Mouse (Mus musculus): Measurements from ENCODE around the gene Kif2c.

Kif2c gene

GRCm38 (mm10) chr4:117152714-117153113 is 29.7 kb downstream of the Kif2c start:
- POLR2A ChIA-PET: interaction anchor here (0.5 to 69.1 kb wide), 78 partner anchors 0 to 1024 kb away, joined by 3 to 3713 read pairs (median 4); partner anchors contain the start of genes Plk3 (in 4 of the 4), Btbd19 (in 3 of the 4), Kif2c (in 3 of the 4) and Tctex1d4 (in 3 of the 4)
- CTCF ChIA-PET: interaction anchor here (0.6 to 1.8 kb wide), 13 partner anchors 12 to 1005 kb away, joined by 3 to 21 read pairs (median 4); partner anchors contain the start of genes Btbd19 (in 1 of the 4), Kif2c (in 1 of the 4), Plk3 (in 1 of the 4) and Tctex1d4 (in 1 of the 4)

- ChIA-PET CTCF (interaction anchor here in 2 of 4 experiments (0.6 to 1.4 kb wide), 7 partner anchors 11 to 486 kb away, joined by 3 to 7 read pairs (median 4); partner anchors contain the start of gene Kif2c (in 1 of the 2)), POLR2A (interaction anchor here (0.6 to 69.1 kb wide), 58 partner anchors 2 to 792 kb away, joined by 3 to 3713 read pairs (median 6); partner anchors contain the start of genes Btbd19 (in 3 of the 4), Kif2c (in 3 of the 4), Plk3 (in 3 of the 4) and Tctex1d4 (in 3 of the 4))
Measured at GRCm38 (mm10) chr4:117151416-117151815, 31.0 kb downstream of the Kif2c start.

GRCm38 (mm10) chr4:117150212-117150733 is 32.2 kb downstream of the Kif2c start:
- ChIA-PET POLR2A (interaction anchor here (0.6 to 69.1 kb wide), 51 partner anchors 1 to 465 kb away, joined by 3 to 3713 read pairs (median 7); partner anchors contain the start of genes Btbd19 (in 3 of the 4), Plk3 (in 3 of the 4), Armh1 (in 2 of the 4) and Hectd3 (in 2 of the 4)), CTCF (interaction anchor here in 2 of 4 experiments (0.6 to 3.1 kb wide), 5 partner anchors 11 to 100 kb away, joined by 3 to 15 read pairs (median 5); no protein-coding TSS in a partner anchor)

- ChIA-PET POLR2A (interaction anchor here (0.6 to 69.1 kb wide), 67 partner anchors 0 to 1533 kb away, joined by 3 to 3713 read pairs (median 5); partner anchors contain the start of genes Btbd19 (in 3 of the 4), Kif2c (in 3 of the 4), Plk3 (in 3 of the 4) and Armh1 (in 2 of the 4)), CTCF (interaction anchor here in 3 of 4 experiments (0.6 to 5.5 kb wide), 11 partner anchors 10 to 163 kb away, joined by 3 to 22 read pairs (median 5); no protein-coding TSS in a partner anchor)
Measured at GRCm38 (mm10) chr4:117149291-117150211, 32.9 kb downstream of the Kif2c start.

- CTCF ChIA-PET: interaction anchor here in 3 of 4 experiments (0.7 to 5.5 kb wide), 12 partner anchors 9 to 197 kb away, joined by 3 to 22 read pairs (median 4); partner anchors contain the start of genes Kif2c (in 1 of the 3) and Plk3 (in 1 of the 3)
- POLR2A ChIA-PET: interaction anchor here (0.6 to 69.1 kb wide), 55 partner anchors 0 to 1533 kb away, joined by 3 to 3713 read pairs (median 5); partner anchors contain the start of genes Btbd19 (in 3 of the 4), Kif2c (in 3 of the 4), Plk3 (in 3 of the 4) and Ptch2 (in 3 of the 4)
Measured at GRCm38 (mm10) chr4:117148815-117149214, 33.6 kb downstream of the Kif2c start.

GRCm38 (mm10) chr4:117148047-117148713 is 34.3 kb downstream of the Kif2c start:
- POLR2A ChIA-PET: interaction anchor here (0.6 to 69.1 kb wide), 52 partner anchors 1 to 746 kb away, joined by 3 to 3713 read pairs (median 6); partner anchors contain the start of genes Plk3 (in 4 of the 4), Rps8 (in 4 of the 4), Btbd19 (in 3 of the 4) and Kif2c (in 3 of the 4)
- CTCF ChIA-PET: interaction anchor here in 3 of 4 experiments (0.5 to 5.5 kb wide), 14 partner anchors 9 to 300 kb away, joined by 3 to 22 read pairs (median 6); partner anchors contain the start of genes Hectd3 (in 1 of the 3), Kif2c (in 1 of the 3) and Plk3 (in 1 of the 3)

GRCm38 (mm10) chr4:117146176-117146575 is 36.3 kb downstream of the Kif2c start:
- CTCF ChIA-PET: interaction anchor here (0.6 to 5.5 kb wide), 66 partner anchors 8 to 527 kb away, joined by 3 to 39 read pairs (median 4); partner anchors contain the start of genes Ptch2 (in 4 of the 4), Btbd19 (in 3 of the 4), Plk3 (in 2 of the 4) and Rps8 (in 2 of the 4)
- POLR2A ChIA-PET: interaction anchor here (0.5 to 69.1 kb wide), 44 partner anchors 3 to 437 kb away, joined by 3 to 3713 read pairs (median 5); partner anchors contain the start of genes Kif2c (in 4 of the 4), Plk3 (in 4 of the 4), Ptch2 (in 3 of the 4) and Rps8 (in 3 of the 4)

GRCm38 (mm10) chr4:117145248-117145647 is 37.2 kb downstream of the Kif2c start:
- POLR2A ChIA-PET: interaction anchor here in 3 of 4 experiments (0.6 to 69.1 kb wide), 36 partner anchors 4 to 1071 kb away, joined by 3 to 3713 read pairs (median 8); partner anchors contain the start of genes Kif2c (in 3 of the 3), Plk3 (in 3 of the 3), Rps8 (in 3 of the 3) and Btbd19 (in 2 of the 3)
- CTCF ChIA-PET: interaction anchor here (0.6 to 5.5 kb wide), 30 partner anchors 8 to 437 kb away, joined by 3 to 39 read pairs (median 6); partner anchors contain the start of genes Plk3 (in 2 of the 4), Ptch2 (in 2 of the 4), Ccdc163 (in 1 of the 4) and Hectd3 (in 1 of the 4)

GRCm38 (mm10) chr4:117143023-117143422 is 39.4 kb downstream of the Kif2c start:
- POLR2A ChIA-PET: interaction anchor here (0.6 to 69.1 kb wide), 37 partner anchors 6 to 560 kb away, joined by 3 to 3713 read pairs (median 5); partner anchors contain the start of genes Plk3 (in 4 of the 4), Btbd19 (in 3 of the 4), Rps8 (in 3 of the 4) and Tctex1d4 (in 2 of the 4)
- CTCF ChIA-PET: interaction anchor here (0.5 to 5.1 kb wide), 15 partner anchors 9 to 418 kb away, joined by 3 to 39 read pairs (median 4); partner anchors contain the start of genes Hectd3 (in 1 of the 4) and Plk3 (in 1 of the 4)

- POLR2A ChIA-PET: interaction anchor here (0.6 to 69.1 kb wide), 21 partner anchors 8 to 311 kb away, joined by 3 to 3713 read pairs (median 11); partner anchors contain the start of genes Rps8 (in 3 of the 4), Btbd19 (in 2 of the 4), Tctex1d4 (in 2 of the 4) and Hectd3 (in 1 of the 4)
- CTCF ChIA-PET: interaction anchor here (0.5 to 4.7 kb wide), 36 partner anchors 8 to 512 kb away, joined by 3 to 44 read pairs (median 6); partner anchors contain the start of genes Hectd3 (in 4 of the 4), Btbd19 (in 1 of the 4), Kif2c (in 1 of the 4) and Ptch2 (in 1 of the 4)
Measured at GRCm38 (mm10) chr4:117140613-117141012, 41.8 kb downstream of the Kif2c start.

- ChIA-PET POLR2A (interaction anchor here (0.5 to 69.1 kb wide), 56 partner anchors 6 to 544 kb away, joined by 3 to 3713 read pairs (median 5); partner anchors contain the start of genes Tctex1d4 (in 4 of the 4), Btbd19 (in 3 of the 4), Hectd3 (in 3 of the 4) and Rps8 (in 3 of the 4)), CTCF (interaction anchor here (0.5 to 4.7 kb wide), 50 partner anchors 9 to 350 kb away, joined by 3 to 44 read pairs (median 6); partner anchors contain the start of genes Btbd19 (in 3 of the 4), Hectd3 (in 3 of the 4), Ptch2 (in 1 of the 4) and Tctex1d4 (in 1 of the 4))
Measured at GRCm38 (mm10) chr4:117139217-117139612, 43.2 kb downstream of the Kif2c start.

- ChIA-PET POLR2A (interaction anchor here (0.6 to 69.1 kb wide), 61 partner anchors 6 to 545 kb away, joined by 3 to 3713 read pairs (median 5); partner anchors contain the start of genes Tctex1d4 (in 4 of the 4), Btbd19 (in 3 of the 4), Hectd3 (in 3 of the 4) and Rps8 (in 3 of the 4)), CTCF (interaction anchor here (0.5 to 4.7 kb wide), 47 partner anchors 7 to 350 kb away, joined by 3 to 44 read pairs (median 5); partner anchors contain the start of genes Btbd19 (in 2 of the 4), Hectd3 (in 2 of the 4), Ptch2 (in 1 of the 4) and Tctex1d4 (in 1 of the 4))
Measured at GRCm38 (mm10) chr4:117138295-117139216, 43.9 kb downstream of the Kif2c start.

- POLR2A ChIA-PET: interaction anchor here (0.6 to 69.1 kb wide), 32 partner anchors 3 to 450 kb away, joined by 3 to 3713 read pairs (median 4); partner anchors contain the start of genes Rps8 (in 4 of the 4), Btbd19 (in 3 of the 4), Tctex1d4 (in 3 of the 4) and Hectd3 (in 2 of the 4)
- CTCF ChIA-PET: interaction anchor here in 3 of 4 experiments (0.5 to 3.4 kb wide), 11 partner anchors 10 to 492 kb away, joined by 3 to 13 read pairs (median 3); partner anchors contain the start of gene Rps8 (in 1 of the 3)
Measured at GRCm38 (mm10) chr4:117136034-117136433, 46.4 kb downstream of the Kif2c start.

- ChIA-PET CTCF (interaction anchor here (0.7 to 4.0 kb wide), 13 partner anchors 10 to 248 kb away, joined by 3 to 78 read pairs (median 9); partner anchors contain the start of gene Hectd3 (in 1 of the 4)), POLR2A (interaction anchor here (0.6 to 69.1 kb wide), 54 partner anchors 2 to 820 kb away, joined by 3 to 3713 read pairs (median 7); partner anchors contain the start of genes Btbd19 (in 4 of the 4), Kif2c (in 3 of the 4), Ptch2 (in 3 of the 4) and Rps8 (in 3 of the 4))
Measured at GRCm38 (mm10) chr4:117134601-117134995, 47.8 kb downstream of the Kif2c start.
